Mouse (Mus musculus) CH12.LX (cell line): ENCODE data around the gene Tmbim6. TPM values are rescaled to one million over a fixed set of nuclear protein-coding genes. Genes with fewer than 3 reads are reported as not detected.
A peak's percentile ranks its signal among the peaks of the same experiment; 100 is the strongest.

Experiments used
- DNase-seq: peaks from one replicate; pipeline ENCODE4 v3.0.0-alpha.2; 2013; ENCODE audit errors: extremely low read depth
- H3K27ac ChIP-seq: 2 replicates; pipeline ENCODE4 v1.5.1; 2012; ENCODE audit warnings: low read depth, mild to moderate bottlenecking, control low read depth, moderate library complexity; ENCODE audit not compliant: insufficient read depth
- H3K27me3 ChIP-seq: replicated peaks from 2 replicates; pipeline ENCODE3; 2012; ENCODE audit warnings: inconsistent platforms
- H3K36me3 ChIP-seq, 2 experiments: replicated peaks in 1 of 2; 2 replicates each; pipeline versions ENCODE3 to v1.6.1; 2012; ENCODE audit warnings: inconsistent platforms in 1 of 2, low read length in 1 of 2, mild to moderate bottlenecking in 1 of 2, mixed read lengths in 1 of 2, moderate library complexity in 1 of 2; ENCODE audit not compliant: control insufficient read depth in 1 of 2, insufficient read depth in 1 of 2
- H3K4me1 ChIP-seq, 2 experiments: 2 replicates each; pipeline ENCODE4 v1.6.1; 2012; ENCODE audit warnings: inconsistent platforms in 1 of 2, moderate library complexity in 1 of 2; ENCODE audit not compliant: insufficient read depth in 2 of 2, control insufficient read depth in 1 of 2
- H3K4me2 ChIP-seq: 2 replicates; pipeline ENCODE4 v1.6.1; 2012; ENCODE audit warnings: low read depth, mild to moderate bottlenecking, control low read depth; ENCODE audit not compliant: poor library complexity, insufficient read depth, severe bottlenecking
- H3K4me3 ChIP-seq, 3 experiments: fragments of 150-350 bp in 1 of 3; sonication (generic) in 1 of 3; replicated peaks in 1 of 3; 2 replicates each; pipeline versions ENCODE3 to v1.5.1; 2011 to 2012; ENCODE audit warnings: low read depth in 2 of 3, low read length in 2 of 3, mild to moderate bottlenecking in 2 of 3, moderate library complexity in 2 of 3, control low read depth in 1 of 3, improper control_type of control experiment in 1 of 3, inconsistent platforms in 1 of 3, mixed read lengths in 1 of 3; ENCODE audit not compliant: poor library complexity in 1 of 3
- H3K79me2 ChIP-seq: replicated peaks from 2 replicates; pipeline ENCODE4 v1.6.1; 2012; ENCODE audit warnings: mild to moderate bottlenecking, moderate library complexity; ENCODE audit not compliant: control insufficient read depth, poor library complexity, insufficient read depth, severe bottlenecking; ENCODE audit errors: extremely low read depth
- H3K9ac ChIP-seq: 2 replicates; pipeline ENCODE4 v1.6.1; 2012; ENCODE audit warnings: low read depth, mild to moderate bottlenecking, control low read depth, moderate library complexity; ENCODE audit not compliant: insufficient read depth
- H3K9me3 ChIP-seq: replicated peaks from 2 replicates; pipeline ENCODE3; 2012; ENCODE audit warnings: low read length, inconsistent platforms, mixed read lengths
- CHD1 ChIP-seq: IDR thresholded peaks from 2 replicates; pipeline ENCODE4 v1.6.1; 2012; ENCODE audit warnings: low read depth, low read length, improper control_type of control experiment, inconsistent platforms
- CHD2 ChIP-seq: IDR thresholded peaks from 2 replicates; pipeline ENCODE4 v1.6.1; 2011; ENCODE audit warnings: low read length, improper control_type of control experiment
- ETS1 ChIP-seq: conservative IDR thresholded peaks from 2 replicates; pipeline ENCODE4 v1.6.1; 2012; ENCODE audit warnings: low read depth, mild to moderate bottlenecking, inconsistent platforms, low read length, improper control_type of control experiment, moderate library complexity
- JUND ChIP-seq: conservative IDR thresholded peaks from 2 replicates; pipeline ENCODE4 v1.6.1; 2011; ENCODE audit warnings: low read depth, low read length, improper control_type of control experiment
- MEF2A ChIP-seq: IDR thresholded peaks from 2 replicates; pipeline ENCODE4 v1.6.1; 2014; ENCODE audit warnings: low read depth, mild to moderate bottlenecking, inconsistent platforms, low read length, improper control_type of control experiment, borderline replicate concordance
- NRF1 ChIP-seq: IDR thresholded peaks from 2 replicates; pipeline ENCODE4 v1.6.1; 2014; ENCODE audit warnings: low read depth, mild to moderate bottlenecking, inconsistent platforms, low read length, improper control_type of control experiment, moderate library complexity
- POLR2A ChIP-seq: IDR thresholded peaks from 2 replicates; pipeline ENCODE4 v1.6.1; 2011; ENCODE audit warnings: low read depth, mild to moderate bottlenecking, improper control_type of control experiment, low read length
- RAD21 ChIP-seq: IDR thresholded peaks from 2 replicates; pipeline ENCODE4 v1.6.1; 2011; ENCODE audit warnings: low read depth, mild to moderate bottlenecking, low read length, improper control_type of control experiment, moderate library complexity
- SIN3A ChIP-seq: IDR thresholded peaks from 2 replicates; pipeline ENCODE4 v1.6.1; 2012; ENCODE audit warnings: low read length, improper control_type of control experiment, inconsistent platforms
- TCF12 ChIP-seq: IDR thresholded peaks from 2 replicates; pipeline ENCODE4 v1.6.1; 2014; ENCODE audit warnings: low read depth, mild to moderate bottlenecking, inconsistent platforms, low read length, improper control_type of control experiment
- UBTF ChIP-seq: IDR thresholded peaks from 2 replicates; pipeline ENCODE4 v1.6.1; 2012; ENCODE audit warnings: low read depth, mild to moderate bottlenecking, inconsistent platforms, low read length, improper control_type of control experiment, moderate library complexity
- USF1 ChIP-seq: IDR thresholded peaks from 2 replicates; pipeline ENCODE4 v1.6.1; 2014; ENCODE audit warnings: low read depth, mild to moderate bottlenecking, inconsistent platforms, low read length, improper control_type of control experiment
- USF2 ChIP-seq: conservative IDR thresholded peaks from 2 replicates; pipeline ENCODE4 v1.6.1; 2011; ENCODE audit warnings: low read depth, low read length, improper control_type of control experiment
- ZKSCAN1 ChIP-seq: IDR thresholded peaks from 2 replicates; pipeline ENCODE4 v1.6.1; 2012; ENCODE audit warnings: low read depth, inconsistent platforms, low read length, improper control_type of control experiment, borderline replicate concordance
- ZMIZ1 ChIP-seq: IDR thresholded peaks from 2 replicates; pipeline ENCODE4 v1.6.1; 2012; ENCODE audit warnings: low read depth, mild to moderate bottlenecking, inconsistent platforms, low read length, improper control_type of control experiment
- ZNF384 ChIP-seq: IDR thresholded peaks from 2 replicates; pipeline ENCODE4 v1.6.1; 2012; ENCODE audit warnings: low read depth, low read length, improper control_type of control experiment, inconsistent platforms
- dilution Hi-C: fragments of 300-500 bp; cut with MboI; formaldehyde crosslinking; loops from 2 replicates; pipeline ENCODE4 v1.14.3; 2020; ENCODE audit warnings: low sequenced_read_pairs; ENCODE audit not compliant: extremely low pct_unique_long_range_greater_than_20kb, extremely low pct_ligation_motif_present
- in situ Hi-C: fragments of 300-500 bp; cut with MboI; formaldehyde crosslinking; loops from 3 replicates; pipeline ENCODE4 v1.14.3; 2019; ENCODE audit warnings: low sequenced_read_pairs, low pct_ligation_motif_present, low pct_unique_long_range_greater_than_20kb, mixed read lengths
- polyA plus RNA-seq: library from polyadenylated mRNA; unstranded; fragments of >175 nt; gene quantifications from 2 replicates; pipeline ENCODE4 v1.2.1, GENCODE M21; 2012; ENCODE audit warnings: low read depth; ENCODE audit not compliant: insufficient read length
- total RNA-seq, 2 experiments: library from RNA; depleted of rRNA; stranded (reverse); fragments of 300-350 nt in 1 of 2; fragments of >200 nt in 1 of 2; gene quantifications; 2 replicates each; pipeline ENCODE4 v1.2.3; 2012 to 2014

Gene Tmbim6
- total and polyA plus RNA-seq, 3 experiments = 268 to 329 (median 269) TPM

DNA sequence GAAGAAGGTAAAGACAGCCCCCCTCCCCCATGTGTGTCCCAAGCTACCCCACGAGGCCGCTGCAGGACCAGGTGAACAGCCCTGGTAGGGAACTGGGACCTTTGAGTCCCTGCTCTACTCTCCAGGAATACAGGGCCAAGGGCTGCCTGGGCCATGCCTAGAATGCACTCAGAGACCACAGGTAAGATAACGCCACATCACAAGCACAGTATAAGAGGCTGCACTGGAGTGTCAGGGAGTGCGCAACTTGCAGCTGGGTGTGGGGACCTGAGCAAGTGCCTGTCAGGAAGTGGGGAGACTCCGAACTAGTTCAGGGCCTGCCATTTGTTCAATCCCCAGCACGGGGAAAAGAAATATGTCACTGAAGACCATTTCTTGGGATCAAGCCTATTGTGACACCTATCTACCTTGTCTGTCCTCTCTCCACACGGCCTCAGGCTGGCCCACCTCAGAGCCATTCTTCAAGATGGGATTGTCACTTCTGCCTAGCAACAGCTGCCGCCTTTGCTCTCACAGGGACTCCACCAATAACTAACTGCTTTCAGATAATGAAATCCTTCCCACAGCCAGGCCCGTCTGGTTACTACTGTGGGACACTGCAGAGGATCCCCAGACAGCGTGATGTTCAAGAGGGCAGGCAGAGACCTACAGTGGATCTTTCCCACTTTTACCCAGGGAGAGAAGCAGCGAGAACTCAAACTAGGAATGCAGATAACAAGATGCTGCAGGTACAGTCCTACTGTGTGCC lies 60.6 kb downstream of the Tmbim6 start:
- Histone ChIP-seq H3K9me3 (no peaks in the 10 kb centered on the region), H3K4me2 (no peak overlapping the region), H3K27ac (no peak overlapping the region), H3K4me1 (peaks cover 3 to 31% of the 10 kb centered on the region in 2 experiments; a peak in 3 of 4 replicates), H3K79me2 (no peaks in the 10 kb centered on the region), H3K36me3 (peaks cover 0 to 22% of the 10 kb centered on the region in 2 experiments), H3K27me3 (no peaks in the 10 kb centered on the region), H3K4me3 (no peak overlapping the region), H3K9ac (no peak overlapping the region)
- DNase-seq = no peak
- in situ Hi-C loops (no loop called here), dilution Hi-C loops (no loop called here)
- TF ChIP-seq POLR2A (no peak), RAD21 (no peak), TCF12 (no peak), JUND (no peak), ETS1 (no peak), USF2 (no peak), ZNF384 (no peak), CHD1 (no peak), NRF1 (no peak), USF1 (no peak), UBTF (no peak), ZMIZ1 (no peak), ZKSCAN1 (no peak), CHD2 (no peak), SIN3A (no peak), MEF2A (no peak)

DNA sequence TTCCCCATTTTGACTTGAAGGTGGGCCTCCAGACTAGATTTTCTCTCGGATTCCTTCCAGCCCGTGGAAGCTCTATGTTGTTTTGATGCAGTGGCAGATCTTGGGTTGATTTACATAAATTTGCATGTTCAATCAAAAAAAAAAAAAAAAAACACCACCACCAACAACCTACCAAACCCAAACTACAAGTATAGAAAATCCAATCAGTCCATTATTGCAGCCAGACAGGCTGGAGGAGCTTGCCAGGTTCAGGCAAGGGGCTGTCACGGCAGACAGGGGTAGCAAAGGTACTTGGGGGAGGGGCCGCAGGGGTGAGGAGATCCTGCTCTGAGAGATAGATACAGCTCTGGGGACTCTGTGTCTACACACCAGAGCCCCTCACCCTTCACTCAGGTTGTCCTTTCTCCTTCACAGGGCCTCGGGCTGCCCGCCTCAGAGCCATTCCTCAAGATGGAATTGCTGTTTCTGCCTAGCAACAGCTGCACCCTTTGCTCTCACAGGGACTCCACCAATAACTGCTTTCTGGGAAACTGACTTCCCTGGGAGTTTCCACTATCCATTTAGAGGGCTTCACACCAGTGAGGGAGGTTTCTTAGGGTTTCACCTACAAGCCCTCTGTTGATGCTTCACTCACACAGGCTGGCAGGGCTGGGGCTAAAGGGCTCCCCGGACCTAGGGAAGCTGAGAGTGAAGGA lies 62.0 kb downstream of the Tmbim6 start:
- TF ChIP-seq ZNF384 (0 out of 2 replicates have a peak, but pooled peaks have one; percentile 33), NRF1 (no peak), USF1 (no peak), USF2 (no peak)
- H3K27me3 ChIP-seq = no peaks in the 10 kb centered on the region
- peaks cover 0 to 20% of the 10 kb centered on the region in 2 experiments for H3K36me3 ChIP-seq
- no peak overlapping the region for H3K4me3 ChIP-seq
- H3K27ac ChIP-seq = no peak overlapping the region
- H3K4me2 ChIP-seq = no peak overlapping the region
- H3K4me1 ChIP-seq = peaks cover 5 to 32% of the 10 kb centered on the region in 2 experiments; a peak in 3 of 4 replicates
- no peaks in the 10 kb centered on the region for H3K9me3 ChIP-seq
- in situ Hi-C loops (no loop called here), dilution Hi-C loops (no loop called here)
- H3K79me2 ChIP-seq = no peaks in the 10 kb centered on the region
- DNase-seq = no peak
- no peak overlapping the region for H3K9ac ChIP-seq
